Mouse (Mus musculus) brain, embryonic 14.5 days (tissue): ENCODE results near the gene Krt14.
"Not testable (repeated sequence)": the region's sequence is repeated elsewhere in the genome, so short reads cannot be mapped to it uniquely, and the experiment has no call there.

Source experiments
- CTCF ChIP-seq: fragments of 200-500 bp; IDR thresholded peaks from 2 replicates; pipeline ENCODE4 v1.5.1; 2012; ENCODE audit warnings: inconsistent platforms, mild to moderate bottlenecking, moderate library complexity, borderline replicate concordance; ENCODE audit not compliant: insufficient read depth, insufficient read length; ENCODE audit errors: extremely low read depth
- POLR2A ChIP-seq: fragments of 200-500 bp; IDR thresholded peaks from 2 replicates; pipeline ENCODE4 v1.6.1; 2012; ENCODE audit warnings: mild to moderate bottlenecking, inconsistent platforms, borderline replicate concordance; ENCODE audit not compliant: poor library complexity, insufficient read depth, insufficient read length, severe bottlenecking; ENCODE audit errors: extremely low read depth

GRCm38 (mm10) chr11:100240272-100240671 lies 32.9 kb upstream of the Krt14 start:
- TF ChIP-seq POLR2A, CTCF: not testable (repeated sequence)
